Comparison of ENCODE assay signal across 30 mouse cellular contexts in genomic region chr7:131122210-131122807, GRCm38 (mm10). TPM values are rescaled to one million over a fixed set of nuclear protein-coding genes. Genes with fewer than 3 reads are reported as not detected.
DNase-seq lines count a peak whose midpoint lies in the region; ATAC-seq and TF ChIP-seq lines count a peak whose summit lies in the region.
"Had no signal": no experiment of that assay in that cellular context is flagged by ENCODE, and none has a peak within 500 bp of the region (broad histone marks: within the 10 kb centered on the region; RNA-seq: fewer than 3 reads in every experiment).

No protein-coding gene starts in this region.

- no peaks in the 10 kb centered on the region for H3K9me3 ChIP-seq in forebrain, postnatal 0 days (ENCODE audit: low read length)
- H3K9me3 ChIP-seq in forebrain, embryonic 14.5 days (replicated peaks; ENCODE audit: control insufficient read depth, low read length) = no peaks in the 10 kb centered on the region
- no peaks in the 10 kb centered on the region for H3K9me3 ChIP-seq in stomach, postnatal 0 days (ENCODE audit: control insufficient read depth, low read length)
- H3K9me3 ChIP-seq: heart, embryonic 15.5 days; hindbrain, embryonic 15.5 days; intestine, embryonic 15.5 days; limb, embryonic 12.5 days; midbrain, embryonic 15.5 days had no signal

- WGBS in forebrain, postnatal 0 days = 87% methylated on average over 2 of the region's 2 CpGs
- WGBS in forebrain, embryonic 14.5 days = 98% methylated on average over 2 of the region's 2 CpGs
- 91% methylated on average over 2 of the region's 2 CpGs for WGBS in stomach, postnatal 0 days

- TF ChIP-seq CTCF in forebrain, postnatal 0 days (IDR thresholded peaks at IDR 0.05; ENCODE audit: low read depth) = peak; percentile 57
- TF ChIP-seq CTCF in stomach, postnatal 0 days (IDR thresholded peaks at IDR 0.05; ENCODE audit: low read depth) = peak; percentile 21; the same call in 1 of the 2 replicates

- no peak for TF ChIP-seq EP300 in stomach, postnatal 0 days (optimal IDR thresholded peaks at IDR 0.05)

- H3K27ac ChIP-seq in forebrain, postnatal 0 days (ENCODE audit: low read depth, low read length) = no peak overlapping the region
- H3K27ac ChIP-seq in forebrain, embryonic 14.5 days (ENCODE audit: low read depth, low read length) = no peak overlapping the region
- H3K27ac ChIP-seq in stomach, postnatal 0 days (replicated peaks) = no peak overlapping the region
- H3K27ac ChIP-seq: forebrain, embryonic 10.5 days; heart, embryonic 15.5 days; hindbrain, embryonic 15.5 days; intestine, embryonic 15.5 days; limb, embryonic 12.5 days; macrophage; midbrain, embryonic 15.5 days had no signal

- H3K9ac ChIP-seq in forebrain, postnatal 0 days = no peak overlapping the region
- no peak overlapping the region for H3K9ac ChIP-seq in forebrain, embryonic 14.5 days (ENCODE audit: low read length)
- H3K9ac ChIP-seq in stomach, postnatal 0 days (ENCODE audit: low read length) = no peak overlapping the region
- H3K9ac ChIP-seq: heart, embryonic 15.5 days; hindbrain, embryonic 15.5 days; intestine, embryonic 15.5 days; limb, embryonic 12.5 days; liver, postnatal 0 days; midbrain, embryonic 15.5 days had no signal

- H3K4me3 ChIP-seq in forebrain, postnatal 0 days (ENCODE audit: low read depth, low read length) = no peak overlapping the region
- no peak overlapping the region for H3K4me3 ChIP-seq in forebrain, embryonic 14.5 days (ENCODE audit: low read depth, low read length)
- H3K4me3 ChIP-seq in stomach, postnatal 0 days (ENCODE audit: low read depth, low read length) = no peak overlapping the region
- H3K4me3 ChIP-seq: forebrain, embryonic 10.5 days; heart, embryonic 15.5 days; hindbrain, embryonic 15.5 days; intestine, embryonic 15.5 days; limb, embryonic 12.5 days; midbrain, embryonic 15.5 days had no signal

- H3K4me2 ChIP-seq in forebrain, postnatal 0 days (ENCODE audit: low read depth) = no peak overlapping the region
- no peak overlapping the region for H3K4me2 ChIP-seq in forebrain, embryonic 14.5 days (ENCODE audit: low read length)
- H3K4me2 ChIP-seq in stomach, postnatal 0 days (replicated peaks; ENCODE audit: low read depth) = no peak overlapping the region
- H3K4me2 ChIP-seq: heart, embryonic 15.5 days; hindbrain, embryonic 15.5 days; intestine, embryonic 15.5 days; limb, embryonic 12.5 days; liver, embryonic 11.5 days; midbrain, embryonic 15.5 days had no signal

- H3K4me1 ChIP-seq in forebrain, postnatal 0 days (ENCODE audit: insufficient read depth) = no peaks in the 10 kb centered on the region
- no peaks in the 10 kb centered on the region for H3K4me1 ChIP-seq in forebrain, embryonic 14.5 days (ENCODE audit: control insufficient read depth, insufficient read depth, low read length)
- H3K4me1 ChIP-seq in stomach, postnatal 0 days (replicated peaks; ENCODE audit: control insufficient read depth, insufficient read depth) = no peaks in the 10 kb centered on the region
- H3K4me1 ChIP-seq: forebrain, embryonic 10.5 days; heart, embryonic 15.5 days; hindbrain, embryonic 15.5 days; intestine, embryonic 15.5 days; limb, embryonic 12.5 days; midbrain, embryonic 15.5 days had no signal

- ATAC-seq in forebrain, postnatal 0 days = no peak
- no peak for ATAC-seq in forebrain, embryonic 14.5 days
- ATAC-seq in stomach, postnatal 0 days (ENCODE audit: low FRiP score, low TSS enrichment) = peak; percentile 61
- ATAC-seq: CD4-positive, CD25-positive, alpha-beta regulatory T cell, adult 4 months; intestine, embryonic 15.5 days; liver, postnatal 0 days; lung, postnatal 0 days; midbrain, embryonic 15.5 days had no signal

- H3K36me3 ChIP-seq in forebrain, postnatal 0 days (ENCODE audit: insufficient read depth) = no peaks in the 10 kb centered on the region
- H3K36me3 ChIP-seq in forebrain, embryonic 14.5 days (ENCODE audit: control insufficient read depth, insufficient read depth, low read length) = no peaks in the 10 kb centered on the region
- H3K36me3 ChIP-seq in stomach, postnatal 0 days (ENCODE audit: control insufficient read depth, insufficient read depth, low read length) = no peaks in the 10 kb centered on the region
- H3K36me3 ChIP-seq: forebrain, embryonic 10.5 days; heart, embryonic 15.5 days; hindbrain, embryonic 15.5 days; intestine, embryonic 15.5 days; limb, embryonic 12.5 days; midbrain, embryonic 15.5 days had no signal

- H3K27me3 ChIP-seq in forebrain, postnatal 0 days (ENCODE audit: insufficient read depth, low read length) = no peaks in the 10 kb centered on the region
- H3K27me3 ChIP-seq in forebrain, embryonic 14.5 days (replicated peaks; ENCODE audit: control insufficient read depth, insufficient read depth, low read length) = no peaks in the 10 kb centered on the region
- no peaks in the 10 kb centered on the region for H3K27me3 ChIP-seq in stomach, postnatal 0 days (ENCODE audit: control insufficient read depth, insufficient read depth, low read length)
- H3K27me3 ChIP-seq: heart, embryonic 15.5 days; hindbrain, embryonic 15.5 days; intestine, embryonic 15.5 days; limb, embryonic 12.5 days; midbrain, embryonic 15.5 days had no signal

- DNase-seq in forebrain, postnatal 0 days = no peak
- DNase-seq in forebrain, embryonic 14.5 days (ENCODE audit: low spot score) = no peak
- peak; percentile 13 to 23 for DNase-seq in layer of hippocampus, postnatal 10 days (ENCODE audit: low spot score in 2 of 2)
- DNase-seq in layer of hippocampus, adult 11-12 months (ENCODE audit: low spot score) = no peak
- peak; percentile 24 for DNase-seq in right cerebral cortex, postnatal 14 days
- no peak for DNase-seq in right cerebral cortex, postnatal 36 days (ENCODE audit: low spot score in 2 of 2)
- no peak for DNase-seq in stomach, postnatal 0 days (ENCODE audit: low spot score)
- DNase-seq: cerebellum, adult 18-20 months; gastrocnemius, postnatal 25 days; heart, postnatal 4 days; kidney, adult 8-10 months; kidney, postnatal 25 days; liver, postnatal 0 days; thymus, adult 2 months had no signal

RNA-seq across cellular contexts. Expression of gene 4933402N03Rik, which starts 23.8 kb away (rescaled TPM):
- not detected in 2 replicates for total RNA-seq in forebrain, postnatal 0 days (2014; rRNA removed)
- not detected in 2 replicates for polyA plus RNA-seq in forebrain, postnatal 0 days (2015; fragmentation: Nextera tagmentation; extraction: Ambion mirVana)
- polyA plus RNA-seq in forebrain, embryonic 14.5 days (2014; fragmentation: Nextera tagmentation; extraction: Ambion mirVana) = not detected in 2 replicates
- total RNA-seq in layer of hippocampus, postnatal 10 days (2021) = not detected
- not detected in 2 replicates for polyA plus RNA-seq in stomach, postnatal 0 days (2015; fragmentation: Nextera tagmentation; extraction: Ambion mirVana)
- total RNA-seq: adrenal gland, adult 18-20 months; common myeloid progenitor, adult 5-6 weeks; gastrocnemius, postnatal 25 days; heart, postnatal 4 days; left cerebral cortex, postnatal 10 days had no signal
- polyA plus RNA-seq: CD4-positive, CD25-positive, alpha-beta regulatory T cell, adult 4 months; embryonic facial prominence, embryonic 11.5 days; forebrain, embryonic 10.5 days; heart, embryonic 15.5 days; hindbrain, embryonic 15.5 days; intestine, embryonic 15.5 days; limb, embryonic 12.5 days; liver, embryonic 11.5 days; liver, postnatal 0 days; lung, postnatal 0 days; macrophage; midbrain, embryonic 15.5 days; neural tube, embryonic 14.5 days; stomach, embryonic 14.5 days; thymus, adult 2 months had no signal

RNA-seq across cellular contexts. Expression of gene 5430419D17Rik, which starts 51.9 kb away (rescaled TPM):
- 0.08 and 0.19 TPM in 2 replicates for total RNA-seq in forebrain, postnatal 0 days (2014; rRNA removed)
- polyA plus RNA-seq in forebrain, postnatal 0 days (2015; fragmentation: Nextera tagmentation; extraction: Ambion mirVana) = 0.02 TPM in 1 of 2 replicates, not detected in the other
- polyA plus RNA-seq in forebrain, embryonic 14.5 days (2014; fragmentation: Nextera tagmentation; extraction: Ambion mirVana) = not detected in 2 replicates
- under 1 TPM in 1 of 2 experiments, not detected in 1; 0.05 TPM for total RNA-seq in layer of hippocampus, postnatal 10 days (2021)
- polyA plus RNA-seq in stomach, postnatal 0 days (2015; fragmentation: Nextera tagmentation; extraction: Ambion mirVana) = 0.06 TPM in 1 of 2 replicates, not detected in the other
- total RNA-seq: adrenal gland, adult 18-20 months; common myeloid progenitor, adult 5-6 weeks; gastrocnemius, postnatal 25 days had no signal
- polyA plus RNA-seq: CD4-positive, CD25-positive, alpha-beta regulatory T cell, adult 4 months; embryonic facial prominence, embryonic 11.5 days; forebrain, embryonic 10.5 days; hindbrain, embryonic 15.5 days; limb, embryonic 12.5 days; liver, embryonic 11.5 days; liver, postnatal 0 days; macrophage; midbrain, embryonic 15.5 days; neural tube, embryonic 14.5 days; stomach, embryonic 14.5 days had no signal

Comparison
In these comparisons a context has a peak if more than half of its experiments do, and no peak if none do; other contexts are left out.
1. DNase-seq: peak in layer of hippocampus, postnatal 10 days (2 of 2) and right cerebral cortex, postnatal 14 days (single experiment); none in forebrain, postnatal 0 days (single experiment), forebrain, embryonic 14.5 days (single experiment), layer of hippocampus, adult 11-12 months (single experiment), right cerebral cortex, postnatal 36 days (0 of 2) and stomach, postnatal 0 days (single experiment).